Mouse (Mus musculus): ENCODE results near the gene Ggt5. TPM values are rescaled to one million over a fixed set of nuclear protein-coding genes. Genes with fewer than 3 reads are reported as not detected.

Gene Ggt5
- total RNA-seq, 4 experiments from 2014 or later: 2.6 to 5.0 (median 4.3) TPM

DNA sequence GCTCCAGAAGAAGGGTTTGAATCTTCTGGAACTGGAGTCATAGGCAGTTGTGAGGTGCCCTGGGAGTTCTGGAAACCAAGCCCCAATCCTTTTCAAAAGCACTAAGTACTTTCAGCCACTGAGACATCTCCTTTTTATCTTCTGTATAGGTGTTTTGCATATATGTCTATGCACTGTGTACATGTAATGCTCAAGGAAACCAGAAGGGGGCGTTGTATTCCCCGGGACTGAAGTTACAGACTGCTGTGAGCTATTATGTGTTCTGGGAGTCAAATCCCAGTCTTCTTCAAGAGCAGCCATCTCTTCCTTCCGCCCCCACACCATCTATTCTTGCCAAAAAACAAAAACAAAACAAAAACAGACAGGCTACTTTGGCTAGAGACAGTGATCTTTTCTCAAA is 31.7 kb downstream of the Ggt5 start:
- DNase-seq (ENCODE audit: low spot score in 2 of 2): no peak

- no peak for DNase-seq (ENCODE audit: low spot score in 2 of 2)
Observed at GRCm38 (mm10) chr10:75625920-75626319, 36.8 kb downstream of the Ggt5 start.

DNA sequence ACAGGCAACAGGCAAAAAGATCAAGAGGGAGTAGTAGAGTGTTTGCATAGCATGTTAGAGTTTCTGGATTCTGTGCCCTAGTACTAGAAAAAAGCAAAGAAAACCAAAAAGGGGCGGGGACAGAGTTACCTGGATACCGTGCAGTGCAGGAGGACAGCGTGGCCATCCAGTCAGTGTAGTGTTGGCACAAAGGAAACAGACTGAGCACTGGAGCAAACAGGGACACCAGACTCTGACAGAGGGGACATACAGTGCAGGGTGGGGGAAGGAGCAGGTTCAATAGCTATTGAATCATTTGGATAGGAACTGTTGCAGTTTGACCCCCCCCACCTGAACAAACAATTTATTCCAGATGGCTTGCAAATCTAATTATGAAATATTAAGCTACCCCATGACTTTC is 37.9 kb downstream of the Ggt5 start:
- DNase-seq (ENCODE audit: low spot score in 2 of 2): no peak

GRCm38 (mm10) chr10:75627490-75627889 is 38.4 kb downstream of the Ggt5 start:
- DNase-seq (ENCODE audit: low spot score in 2 of 2): no peak

GRCm38 (mm10) chr10:75632633-75633032 is 43.5 kb downstream of the Ggt5 start:
- no peak for DNase-seq (ENCODE audit: low spot score in 2 of 2)

- DNase-seq (ENCODE audit: low spot score in 2 of 2): no peak
Observed at GRCm38 (mm10) chr10:75633048-75633447, 43.9 kb downstream of the Ggt5 start.

- DNase-seq (ENCODE audit: low spot score in 2 of 2): no peak
Observed at GRCm38 (mm10) chr10:75633576-75634139, 44.5 kb downstream of the Ggt5 start.

- DNase-seq (ENCODE audit: low spot score in 2 of 2): peak in 1 of 2 experiments; percentile 1
Observed at GRCm38 (mm10) chr10:75634610-75635009, 45.5 kb downstream of the Ggt5 start.

DNA sequence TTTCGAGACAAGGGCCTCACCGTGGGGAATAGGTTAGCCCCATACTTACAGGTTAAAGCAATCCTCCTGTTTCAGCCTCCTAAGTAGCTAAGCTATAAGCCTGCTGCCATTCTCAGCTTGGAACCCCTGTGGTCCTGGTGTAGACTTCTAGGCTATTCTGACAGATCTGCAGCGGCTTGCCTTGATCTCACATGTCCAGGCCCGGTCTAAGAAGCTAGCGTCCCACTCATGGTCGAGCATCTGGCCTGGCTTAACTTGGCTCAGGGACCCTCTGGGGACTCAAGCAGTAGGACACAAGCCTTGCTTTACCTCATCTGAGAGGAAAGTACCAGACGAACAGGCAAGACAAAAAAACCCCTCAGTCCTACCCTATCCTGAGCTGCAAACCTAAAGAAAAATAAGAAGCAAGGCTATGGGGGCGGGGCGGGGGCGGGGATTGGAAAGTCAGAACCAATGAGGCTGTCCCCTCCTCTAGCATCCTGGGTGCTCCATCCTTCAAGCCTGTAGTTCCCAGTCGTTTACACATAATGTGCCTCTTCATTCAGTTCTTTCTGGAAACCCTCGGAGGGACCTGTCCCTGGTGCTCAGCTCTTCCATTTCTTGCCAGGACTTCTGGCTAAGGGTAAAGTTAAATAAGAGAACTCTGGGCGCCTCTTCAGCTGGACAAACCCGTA is 46.0 kb downstream of the Ggt5 start:
- DNase-seq (ENCODE audit: low spot score in 2 of 2): no peak

DNA sequence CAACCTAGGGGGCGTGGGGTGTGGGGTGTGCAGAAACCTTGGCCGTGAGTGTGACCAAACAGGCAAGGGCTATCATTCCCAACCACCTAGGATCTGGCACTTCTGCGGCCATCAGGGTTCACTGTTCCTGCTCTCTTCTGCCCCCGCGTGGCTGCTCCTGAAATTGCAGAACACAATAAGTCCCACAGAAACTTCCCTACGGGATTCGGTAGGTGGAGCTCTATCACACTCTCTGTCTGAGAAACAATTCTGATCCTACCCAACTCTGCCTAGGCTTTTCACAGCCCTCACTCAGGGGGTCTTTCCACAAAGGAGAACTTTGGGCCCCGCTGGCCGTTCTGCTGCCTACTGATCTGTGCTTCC is 46.5 kb downstream of the Ggt5 start:
- peak; percentile 71 to 89 for DNase-seq (ENCODE audit: low spot score in 2 of 2)

DNA sequence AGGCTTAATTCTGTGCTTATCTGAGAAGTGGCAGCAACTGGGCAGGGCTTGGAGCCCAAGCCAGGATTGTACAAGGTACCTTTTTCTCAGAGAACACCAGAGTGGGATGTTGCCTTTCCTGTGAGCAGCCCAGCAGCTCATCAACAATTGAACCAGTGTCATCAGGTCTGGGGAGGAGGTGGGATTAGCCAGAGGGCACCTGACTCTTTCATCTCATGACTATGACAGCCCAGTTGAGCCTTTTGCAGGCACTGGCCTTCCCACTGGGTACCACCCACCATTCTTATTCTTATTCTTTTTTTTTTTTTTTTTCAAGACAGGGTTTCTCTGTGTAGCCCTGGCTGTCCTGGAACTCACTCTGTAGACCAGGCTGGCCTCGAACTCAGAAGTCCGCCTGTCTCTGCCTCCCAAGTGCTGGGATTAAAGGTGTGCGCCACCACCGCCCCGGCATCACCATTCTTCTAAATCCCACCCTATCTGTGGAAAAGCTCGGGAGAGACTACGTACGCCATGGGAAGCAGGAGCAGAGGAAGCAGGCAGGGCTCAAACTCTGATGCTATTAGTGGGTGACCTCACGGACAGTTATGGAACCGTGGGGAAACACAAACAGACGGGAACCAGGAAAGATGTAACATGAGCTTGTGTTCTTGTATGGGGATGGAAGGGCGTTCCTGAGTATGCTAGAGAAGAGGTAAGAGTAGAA is 47.1 kb downstream of the Ggt5 start:
- peak in 1 of 2 experiments; percentile 2 for DNase-seq (ENCODE audit: low spot score in 2 of 2)

DNA sequence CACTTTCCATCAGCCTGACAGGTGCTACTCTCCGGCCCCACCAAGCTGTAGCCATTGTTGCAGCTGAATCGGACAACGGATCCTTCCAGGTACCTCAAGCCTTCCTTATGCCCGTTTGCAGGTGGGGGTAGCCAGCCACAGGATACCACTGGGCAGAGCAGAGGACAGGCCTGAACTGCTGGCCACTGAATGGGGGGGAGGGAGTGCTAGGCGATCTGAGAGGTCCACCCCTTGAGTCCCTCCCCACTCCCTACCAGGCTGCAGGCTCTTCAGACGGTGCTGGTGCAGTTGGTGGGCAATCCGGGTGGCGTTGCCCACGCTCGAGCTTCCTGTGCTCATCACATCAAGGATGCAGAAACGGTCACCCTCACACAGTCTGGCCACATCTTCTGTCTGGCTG is 48.6 kb downstream of the Ggt5 start:
- no peak for DNase-seq (ENCODE audit: low spot score in 2 of 2)

DNA sequence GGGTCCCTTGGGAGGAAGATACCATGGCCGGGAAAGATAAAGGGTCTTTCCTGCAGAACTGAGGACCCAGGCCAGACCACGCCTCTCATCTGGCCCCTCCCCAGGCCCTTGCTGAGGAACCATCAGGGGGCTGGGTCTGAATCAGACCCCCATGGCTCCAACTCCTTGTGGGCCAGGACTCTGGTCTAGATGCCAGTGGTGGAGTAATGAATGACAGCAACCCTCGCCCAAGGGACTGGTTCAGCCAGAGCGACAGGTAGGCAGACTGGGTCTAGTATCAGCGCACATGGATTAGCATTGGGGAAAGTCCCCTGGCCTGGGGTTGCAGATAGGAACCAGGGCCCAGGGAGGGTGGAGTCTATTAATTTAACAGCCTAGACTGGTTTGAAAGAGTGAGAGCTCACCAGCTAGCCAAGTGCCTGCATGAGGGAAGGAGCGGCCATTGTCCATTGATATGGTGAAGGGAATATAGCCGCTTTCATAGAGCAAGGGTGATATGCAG is 52.6 kb downstream of the Ggt5 start:
- peak in 1 of 2 experiments; percentile 1 for DNase-seq (ENCODE audit: low spot score in 2 of 2)

GRCm38 (mm10) chr10:75642436-75642835 is 53.3 kb downstream of the Ggt5 start:
- no peak for DNase-seq (ENCODE audit: low spot score in 2 of 2)

DNA sequence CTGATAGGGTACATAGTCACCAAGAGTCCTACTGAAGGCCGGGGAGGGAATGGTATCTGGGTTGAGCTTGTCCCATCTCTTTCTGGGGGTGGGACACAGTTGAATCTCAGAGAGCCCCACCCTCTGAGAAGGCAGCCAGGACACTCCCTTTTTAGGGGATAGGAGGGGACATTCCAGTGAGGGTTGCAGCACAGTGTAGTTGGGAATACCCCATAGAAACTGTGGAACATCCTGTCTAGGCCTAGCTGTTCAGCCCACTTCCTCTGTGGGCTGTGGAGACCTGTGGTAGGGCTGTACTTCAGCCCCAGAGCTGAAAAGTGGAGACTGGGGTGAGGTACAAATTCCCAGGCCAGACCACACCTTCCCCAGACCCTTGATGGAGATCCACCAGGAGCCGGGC is 53.8 kb downstream of the Ggt5 start:
- no peak for DNase-seq (ENCODE audit: low spot score in 2 of 2)

GRCm38 (mm10) chr10:75643741-75644343 is 54.7 kb downstream of the Ggt5 start, which contains the start of gene Susd2:
Gene Susd2, minus strand, starts transcription at chr10:75644008.
- no peak for DNase-seq (ENCODE audit: low spot score in 2 of 2)

- DNase-seq (ENCODE audit: low spot score in 2 of 2): no peak
Observed at GRCm38 (mm10) chr10:75645616-75646015, 56.5 kb downstream of the Ggt5 start.

- DNase-seq (ENCODE audit: low spot score in 2 of 2): no peak
Observed at GRCm38 (mm10) chr10:75646406-75646805, 57.3 kb downstream of the Ggt5 start.

GRCm38 (mm10) chr10:75647362-75647761 is 58.2 kb downstream of the Ggt5 start:
- DNase-seq (ENCODE audit: low spot score in 2 of 2): no peak

- no peak for DNase-seq (ENCODE audit: low spot score in 2 of 2)
Observed at GRCm38 (mm10) chr10:75648091-75648490, 59.0 kb downstream of the Ggt5 start.

- DNase-seq (ENCODE audit: low spot score in 2 of 2): no peak
Observed at GRCm38 (mm10) chr10:75649001-75649400, 59.9 kb downstream of the Ggt5 start.

DNA sequence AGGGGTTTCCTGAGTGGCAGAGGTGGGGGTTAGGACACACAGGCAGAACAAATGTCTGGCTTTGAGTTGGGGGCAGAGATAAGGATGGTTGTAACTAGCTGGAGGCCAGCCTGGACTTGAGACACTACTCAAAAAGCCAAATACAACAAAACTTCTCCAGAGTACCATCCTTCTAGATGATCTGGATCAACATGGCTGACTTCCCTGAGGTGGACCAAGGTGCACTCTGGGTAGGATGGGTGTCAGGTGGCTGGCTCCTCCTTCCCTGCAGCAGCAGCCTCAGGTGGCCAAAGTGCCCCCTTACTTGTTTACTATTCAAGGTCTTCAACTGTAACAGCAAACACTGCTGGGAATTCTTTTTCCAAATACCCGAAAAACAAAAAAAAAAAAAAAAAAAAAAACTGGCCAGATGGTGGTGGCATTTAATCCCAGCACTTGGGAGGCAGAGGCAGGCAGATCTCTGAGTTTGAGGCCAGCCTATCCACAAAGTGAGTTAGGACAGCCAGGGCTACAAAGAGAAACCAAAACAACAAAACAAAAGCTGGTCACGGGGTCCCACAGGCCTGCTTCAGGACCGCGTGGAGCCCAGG is 60.4 kb downstream of the Ggt5 start:
- no peak for DNase-seq (ENCODE audit: low spot score in 2 of 2)

Data from layer of hippocampus, adult 8-10 months (tissue).